Mouse (Mus musculus) kidney, embryonic 16.5 days (tissue): ENCODE data around the gene Rnaseh1. TPM values are rescaled to one million over a fixed set of nuclear protein-coding genes. Genes with fewer than 3 reads are reported as not detected.

ENCODE experiments used
- ATAC-seq: fragments of 200-750 bp; cut with Nextera tagmentation; 2 replicates; pipeline ENCODE4 v1.8.0; 2017; ENCODE audit warnings: moderate TSS enrichment; ENCODE audit not compliant: low FRiP score, low TSS enrichment
- H3K27ac ChIP-seq: fragments of 300-500 bp; sonication (generic); 2 replicates; pipeline ENCODE4 v1.5.1; 2014; ENCODE audit warnings: low read length
- H3K27me3 ChIP-seq: fragments of 300-500 bp; sonication (generic); 2 replicates; pipeline ENCODE4 v1.6.1; 2014; ENCODE audit warnings: low read length, control low read depth, mixed read lengths; ENCODE audit not compliant: insufficient read depth
- H3K36me3 ChIP-seq: fragments of 300-500 bp; sonication (generic); 2 replicates; pipeline ENCODE4 v1.6.1; 2014; ENCODE audit warnings: low read length, control low read depth, mixed read lengths; ENCODE audit not compliant: insufficient read depth
- H3K4me1 ChIP-seq: fragments of 300-500 bp; sonication (generic); 2 replicates; pipeline ENCODE4 v1.6.1; 2014; ENCODE audit warnings: low read length, control low read depth, mixed read lengths; ENCODE audit not compliant: insufficient read depth
- H3K4me2 ChIP-seq: fragments of 300-500 bp; sonication (generic); replicated peaks from 2 replicates; pipeline ENCODE4 v1.6.1; 2014; ENCODE audit warnings: low read depth, low read length
- H3K4me3 ChIP-seq: fragments of 300-500 bp; sonication (generic); 2 replicates; pipeline ENCODE4 v1.5.1; 2014; ENCODE audit warnings: mild to moderate bottlenecking, low read length
- H3K9ac ChIP-seq: fragments of 300-500 bp; sonication (generic); replicated peaks from 2 replicates; pipeline ENCODE4 v1.6.1; 2014; ENCODE audit warnings: low read length
- H3K9me3 ChIP-seq: fragments of 300-500 bp; sonication (generic); 2 replicates; pipeline ENCODE4 v1.6.1; 2016; ENCODE audit warnings: low read length, control low read depth
- WGBS: fragments of 180-500 bp; shearing (Covaris S2); extraction: QIAGEN DNeasy Blood & Tissue Kit; methylation state at CpG from one replicate; pipeline ENCODE4 v1.1.7; 2014; 5-methylcytosine and 5-hydroxymethylcytosine counted together
- polyA plus RNA-seq: library from polyadenylated mRNA; unstranded; fragments of >200 nt; fragmentation: Nextera tagmentation; extraction: Ambion mirVana; gene quantifications from 2 replicates; pipeline ENCODE4 v1.2.1, GENCODE M21; 2015

The Rnaseh1 gene
- polyA plus RNA-seq, 1 experiment from 2014 or later, result 34.7 TPM

- peaks cover 6% of the 10 kb centered on the region for H3K4me1 ChIP-seq
- peaks cover 21% of the 10 kb centered on the region for H3K36me3 ChIP-seq
- no peak for ATAC-seq
- no peaks in the 10 kb centered on the region for H3K27me3 ChIP-seq
- no peak overlapping the region for H3K9ac ChIP-seq
- no peak overlapping the region for H3K4me2 ChIP-seq
- no peaks in the 10 kb centered on the region for H3K9me3 ChIP-seq
- H3K4me3 ChIP-seq, result no peak overlapping the region
- no peak overlapping the region for H3K27ac ChIP-seq
- WGBS, result 84% methylated on average over 4 of the region's 4 CpGs
Observed at GRCm38 (mm10) chr12:28662628-28663027, 13.2 kb downstream of the Rnaseh1 start.

DNA sequence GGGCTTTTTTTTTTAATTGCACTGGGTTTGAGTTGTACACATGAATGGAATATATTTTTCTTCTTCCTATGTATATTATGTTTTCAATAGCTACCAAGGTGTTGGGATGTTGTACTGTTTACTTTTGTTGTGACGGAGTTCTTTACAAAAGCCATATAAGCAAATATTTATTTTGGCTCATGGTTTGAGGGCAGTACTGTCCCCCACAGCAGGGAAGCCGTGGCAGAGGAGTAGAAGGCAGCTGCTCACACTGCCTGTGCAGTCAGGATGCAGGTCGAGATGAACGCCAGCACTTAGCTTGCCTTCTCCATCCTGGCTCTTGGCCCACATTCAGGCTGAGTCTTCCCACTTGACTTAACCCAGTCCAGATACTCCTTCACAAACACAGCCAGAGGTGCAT is 17.3 kb downstream of the Rnaseh1 start:
- Histone ChIP-seq H3K27ac (no peak overlapping the region), H3K9ac (no peak overlapping the region), H3K4me1 (peaks cover 8% of the 10 kb centered on the region), H3K36me3 (no peaks in the 10 kb centered on the region), H3K9me3 (no peaks in the 10 kb centered on the region), H3K4me3 (no peak overlapping the region), H3K4me2 (no peak overlapping the region), H3K27me3 (no peaks in the 10 kb centered on the region)
- no peak for ATAC-seq
- 70% methylated on average over 4 of the region's 4 CpGs for WGBS

GRCm38 (mm10) chr12:28667287-28667686 is 17.9 kb downstream of the Rnaseh1 start:
- Histone ChIP-seq H3K36me3 (no peaks in the 10 kb centered on the region), H3K4me1 (peaks cover 8% of the 10 kb centered on the region), H3K4me2 (no peak overlapping the region), H3K4me3 (no peak overlapping the region), H3K9ac (0 out of 2 replicates have a peak overlapping the region, but pooled peaks have one; percentile 2), H3K27me3 (no peaks in the 10 kb centered on the region), H3K9me3 (no peaks in the 10 kb centered on the region), H3K27ac (no peak overlapping the region)
- no peak for ATAC-seq
- WGBS, result 23% methylated on average over 8 of the region's 8 CpGs

GRCm38 (mm10) chr12:28674038-28674720 is 24.8 kb downstream of the Rnaseh1 start:
- Histone ChIP-seq H3K36me3 (peaks cover 15% of the 10 kb centered on the region; the same call in 1 of the 2 replicates), H3K27ac (no peak overlapping the region), H3K4me3 (no peak overlapping the region), H3K4me1 (peaks cover 10% of the 10 kb centered on the region), H3K4me2 (peak overlapping the region; percentile 61), H3K27me3 (no peaks in the 10 kb centered on the region), H3K9ac (no peak overlapping the region), H3K9me3 (peaks cover 5% of the 10 kb centered on the region; the same call in 1 of the 2 replicates)
- no peak for ATAC-seq
- WGBS, result 81% methylated on average over 10 of the region's 10 CpGs

- peaks cover 10% of the 10 kb centered on the region for H3K4me1 ChIP-seq
- H3K27ac ChIP-seq, result peak within 1 kb of the TSS; percentile 96
- H3K36me3 ChIP-seq, result peaks cover 21% of the 10 kb centered on the region
- peaks cover 5% of the 10 kb centered on the region; the same call in 1 of the 2 replicates for H3K9me3 ChIP-seq
- peak within 1 kb of the TSS; percentile 79 for H3K9ac ChIP-seq
- WGBS, result 3% methylated on average over 53 of the region's 53 CpGs
- H3K27me3 ChIP-seq, result no peaks in the 10 kb centered on the region
- peak within 1 kb of the TSS; percentile 61 for H3K4me2 ChIP-seq
- ATAC-seq, result peak; percentile 97
- peak within 1 kb of the TSS; percentile 69 for H3K4me3 ChIP-seq
Observed at GRCm38 (mm10) chr12:28675121-28675924, 25.9 kb downstream of the Rnaseh1 start, which contains the start of gene Adi1. Adi1 (plus strand) TSS chr12:28675231.

- peak overlapping the region; percentile 69 for H3K4me3 ChIP-seq
- WGBS, result 65% methylated on average over 5 of the region's 5 CpGs
- ATAC-seq, result no peak
- peak overlapping the region; percentile 96 for H3K27ac ChIP-seq
- peaks cover 27% of the 10 kb centered on the region for H3K36me3 ChIP-seq
- peak overlapping the region; percentile 61 for H3K4me2 ChIP-seq
- H3K9me3 ChIP-seq, result peaks cover 5% of the 10 kb centered on the region; the same call in 1 of the 2 replicates
- H3K27me3 ChIP-seq, result no peaks in the 10 kb centered on the region
- peaks cover 10% of the 10 kb centered on the region for H3K4me1 ChIP-seq
- H3K9ac ChIP-seq, result peak overlapping the region; percentile 79
Observed at GRCm38 (mm10) chr12:28675925-28676209, 26.5 kb downstream of the Rnaseh1 start.

DNA sequence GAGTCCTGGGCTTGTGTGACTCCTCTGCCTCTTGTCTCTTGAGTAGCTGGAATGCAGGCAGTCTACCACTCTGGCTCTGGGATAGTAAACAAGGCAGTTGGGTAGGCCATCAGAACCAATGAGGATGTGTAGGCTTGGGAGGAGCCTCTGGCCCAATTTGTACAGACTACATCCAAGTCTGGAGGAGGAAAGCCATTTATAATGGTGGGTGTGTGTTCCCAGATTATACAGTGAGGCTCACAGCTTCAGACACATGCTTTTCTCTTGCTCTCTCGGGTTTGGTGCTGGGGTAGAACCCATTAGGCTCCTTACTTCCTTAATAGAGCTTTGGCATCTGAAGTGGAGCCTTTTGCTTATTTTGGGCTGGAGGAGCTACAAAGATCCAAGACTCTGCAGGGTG is 35.3 kb downstream of the Rnaseh1 start:
- H3K27ac ChIP-seq, result no peak overlapping the region
- no peak for ATAC-seq
- 90% methylated on average over 1 of the region's 1 CpGs for WGBS
- no peaks in the 10 kb centered on the region for H3K27me3 ChIP-seq
- H3K4me2 ChIP-seq, result no peak overlapping the region
- H3K9ac ChIP-seq, result no peak overlapping the region
- no peaks in the 10 kb centered on the region for H3K4me1 ChIP-seq
- H3K4me3 ChIP-seq, result no peak overlapping the region
- H3K9me3 ChIP-seq, result no peaks in the 10 kb centered on the region
- H3K36me3 ChIP-seq, result peaks cover 34% of the 10 kb centered on the region

GRCm38 (mm10) chr12:28685771-28686170 is 36.4 kb downstream of the Rnaseh1 start:
- Histone ChIP-seq H3K4me1 (no peaks in the 10 kb centered on the region), H3K27me3 (no peaks in the 10 kb centered on the region), H3K27ac (no peak overlapping the region), H3K4me3 (no peak overlapping the region), H3K9ac (no peak overlapping the region), H3K9me3 (no peaks in the 10 kb centered on the region), H3K36me3 (peaks cover 37% of the 10 kb centered on the region), H3K4me2 (no peak overlapping the region)
- ATAC-seq, result no peak
- WGBS, result 39% methylated on average over 3 of the region's 3 CpGs

DNA sequence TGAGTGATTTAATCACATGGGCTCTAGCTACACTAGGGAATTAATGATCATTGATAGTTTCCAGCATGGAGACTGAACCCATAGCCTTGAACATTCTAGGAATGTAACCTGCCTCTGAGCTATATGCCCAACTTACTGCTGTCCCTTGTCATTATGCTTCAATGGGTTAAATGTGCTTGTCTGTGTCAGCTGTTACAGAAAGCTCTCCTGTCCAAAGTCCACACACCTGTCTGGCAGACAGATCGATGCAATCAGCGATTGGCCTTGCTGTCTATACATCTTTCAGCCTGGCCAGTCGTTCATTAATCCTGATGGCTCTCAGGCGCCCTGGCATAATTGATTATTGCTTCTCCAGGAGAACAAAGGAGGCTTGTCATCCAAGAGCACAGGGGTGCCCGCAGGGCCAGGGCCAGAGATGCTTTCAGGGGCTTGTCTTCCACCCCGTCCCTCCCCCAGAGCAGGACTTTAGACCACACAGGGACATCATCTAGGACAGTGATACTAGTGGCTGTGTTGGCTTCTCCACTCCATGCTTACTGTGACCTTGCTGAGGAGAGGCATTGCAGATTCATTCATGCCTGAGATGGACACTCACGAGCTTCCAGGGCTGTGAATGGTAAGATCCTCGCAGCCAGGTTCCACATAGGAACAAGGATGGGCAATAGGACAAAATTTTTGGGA is 36.9 kb downstream of the Rnaseh1 start:
- no peaks in the 10 kb centered on the region for H3K4me1 ChIP-seq
- no peak overlapping the region for H3K9ac ChIP-seq
- no peaks in the 10 kb centered on the region for H3K9me3 ChIP-seq
- H3K4me2 ChIP-seq, result no peak overlapping the region
- peaks cover 40% of the 10 kb centered on the region for H3K36me3 ChIP-seq
- ATAC-seq, result no peak
- no peak overlapping the region for H3K27ac ChIP-seq
- H3K4me3 ChIP-seq, result no peak overlapping the region
- no peaks in the 10 kb centered on the region for H3K27me3 ChIP-seq
- 67% methylated on average over 8 of the region's 8 CpGs for WGBS
